Mouse (Mus musculus) MEL (cell line): ENCODE results near the gene Slc47a1. TPM values are rescaled to one million over a fixed set of nuclear protein-coding genes. Genes with fewer than 3 reads are reported as not detected.
A peak's percentile ranks its signal among the peaks of the same experiment; 100 is the strongest.
"Not testable (repeated sequence)": the region's sequence is repeated elsewhere in the genome, so short reads cannot be mapped to it uniquely, and the experiment has no call there.

Experiments used
- DNase-seq: peaks from one replicate; pipeline ENCODE4 v3.0.0; 2011; ENCODE audit warnings: low read depth, low spot score
- H3K27ac ChIP-seq: 2 replicates; pipeline ENCODE4 v1.5.1; 2012; ENCODE audit warnings: low read depth, mild to moderate bottlenecking, control low read depth, low read length, moderate library complexity; ENCODE audit not compliant: control insufficient read depth
- H3K27me3 ChIP-seq, 2 experiments: fragments of 150-350 bp in 1 of 2; sonication (generic) in 1 of 2; 2 replicates each; pipeline ENCODE4 v1.6.1; 2012; ENCODE audit warnings: low read length in 2 of 2, mild to moderate bottlenecking in 2 of 2, improper control_type of control experiment in 1 of 2, moderate library complexity in 1 of 2; ENCODE audit not compliant: insufficient read depth in 2 of 2, control insufficient read depth in 1 of 2
- H3K36me3 ChIP-seq, 2 experiments: 2 replicates each; pipeline ENCODE4 v1.6.1; 2012 to 2014; ENCODE audit warnings: low read length in 2 of 2, improper control_type of control experiment in 1 of 2, inconsistent platforms in 1 of 2, mild to moderate bottlenecking in 1 of 2; ENCODE audit not compliant: insufficient read depth in 2 of 2, control insufficient read depth in 1 of 2
- H3K4me1 ChIP-seq, 2 experiments: fragments of 150-350 bp in 1 of 2; sonication (generic) in 1 of 2; 2 replicates each; pipeline ENCODE4 v1.6.1; 2012; ENCODE audit warnings: low read length in 2 of 2, improper control_type of control experiment in 1 of 2, mild to moderate bottlenecking in 1 of 2; ENCODE audit not compliant: insufficient read depth in 2 of 2, control insufficient read depth in 1 of 2
- H3K4me3 ChIP-seq, 2 experiments: fragments of 150-350 bp in 1 of 2; sonication (generic) in 1 of 2; 2 replicates each; pipeline ENCODE4 v1.5.1; 2012; ENCODE audit warnings: low read depth in 2 of 2, low read length in 2 of 2, mild to moderate bottlenecking in 2 of 2, moderate library complexity in 2 of 2, control low read depth in 1 of 2, improper control_type of control experiment in 1 of 2; ENCODE audit not compliant: control insufficient read depth in 1 of 2, insufficient read depth in 1 of 2
- H3K79me2 ChIP-seq: 2 replicates; pipeline ENCODE4 v1.6.1; 2012; ENCODE audit warnings: mild to moderate bottlenecking, low read length, moderate library complexity; ENCODE audit not compliant: control insufficient read depth, poor library complexity, insufficient read depth
- H3K9ac ChIP-seq: 2 replicates; pipeline ENCODE4 v1.6.1; 2012; ENCODE audit warnings: low read depth, mild to moderate bottlenecking, control low read depth, low read length, moderate library complexity; ENCODE audit not compliant: control insufficient read depth, poor library complexity, severe bottlenecking
- H3K9me3 ChIP-seq: fragments of 150-350 bp; sonication (generic); replicated peaks from 2 replicates; pipeline ENCODE4 v1.6.1; 2012; ENCODE audit warnings: mild to moderate bottlenecking, low read length, improper control_type of control experiment, moderate library complexity; ENCODE audit not compliant: insufficient read depth
- CTCF ChIP-seq, 3 experiments: IDR thresholded peaks in 2 of 3; conservative IDR thresholded peaks in 1 of 3; 2 replicates each; pipeline ENCODE4 v1.5.1; 2011 to 2012; ENCODE audit warnings: low read length in 3 of 3, low read depth in 2 of 3, mild to moderate bottlenecking in 2 of 3, improper control_type of control experiment in 1 of 3, inconsistent platforms in 1 of 3, mixed read lengths in 1 of 3, moderate library complexity in 1 of 3; ENCODE audit not compliant: control insufficient read depth in 1 of 3, insufficient read depth in 1 of 3, poor library complexity in 1 of 3, severe bottlenecking in 1 of 3
- E2F4 ChIP-seq: IDR thresholded peaks from 2 replicates; pipeline ENCODE4 v1.6.1; 2011; ENCODE audit warnings: low read depth, low read length, improper control_type of control experiment, borderline replicate concordance
- ELF1 ChIP-seq: IDR thresholded peaks from 2 replicates; pipeline ENCODE4 v1.6.1; 2014; ENCODE audit warnings: low read depth, mild to moderate bottlenecking, inconsistent platforms, low read length, improper control_type of control experiment, moderate library complexity
- HCFC1 ChIP-seq: IDR thresholded peaks from 2 replicates; pipeline ENCODE4 v1.6.1; 2012; ENCODE audit warnings: low read depth, mild to moderate bottlenecking, inconsistent platforms, low read length, improper control_type of control experiment, moderate library complexity
- JUND ChIP-seq: IDR thresholded peaks from 2 replicates; pipeline ENCODE4 v1.6.1; 2011; ENCODE audit warnings: low read depth, mild to moderate bottlenecking, improper control_type of control experiment, low read length
- MAZ ChIP-seq: IDR thresholded peaks from 2 replicates; pipeline ENCODE4 v1.6.1; 2012; ENCODE audit warnings: low read depth, mild to moderate bottlenecking, inconsistent platforms, low read length, improper control_type of control experiment
- MXI1 ChIP-seq: IDR thresholded peaks from 2 replicates; pipeline ENCODE4 v1.6.1; 2011; ENCODE audit warnings: mild to moderate bottlenecking, low read depth, low read length, improper control_type of control experiment
- NRF1 ChIP-seq: IDR thresholded peaks from 2 replicates; pipeline ENCODE4 v1.6.1; 2014; ENCODE audit warnings: low read depth, mild to moderate bottlenecking, inconsistent platforms, low read length, improper control_type of control experiment, moderate library complexity; ENCODE audit not compliant: poor library complexity, insufficient read depth, severe bottlenecking
- POLR2A ChIP-seq, 2 experiments: IDR thresholded peaks; 2 replicates each; pipeline ENCODE4 v1.6.1; 2011 to 2012; ENCODE audit warnings: low read length in 2 of 2, mild to moderate bottlenecking in 2 of 2, control low read depth in 1 of 2, improper control_type of control experiment in 1 of 2, low read depth in 1 of 2, moderate library complexity in 1 of 2; ENCODE audit not compliant: control insufficient read depth in 1 of 2, insufficient read depth in 1 of 2, poor library complexity in 1 of 2
- SIN3A ChIP-seq: IDR thresholded peaks from 2 replicates; pipeline ENCODE4 v1.6.1; 2012; ENCODE audit warnings: low read length, improper control_type of control experiment, inconsistent platforms
- SMC3 ChIP-seq: IDR thresholded peaks from 2 replicates; pipeline ENCODE4 v1.6.1; 2011; ENCODE audit warnings: low read depth, low read length, improper control_type of control experiment
- USF1 ChIP-seq: IDR thresholded peaks from 2 replicates; pipeline ENCODE4 v1.6.1; 2014; ENCODE audit warnings: low read depth, mild to moderate bottlenecking, inconsistent platforms, low read length, improper control_type of control experiment, moderate library complexity
- ZC3H11A ChIP-seq: IDR thresholded peaks from 2 replicates; pipeline ENCODE4 v1.6.1; 2012; ENCODE audit warnings: low read depth, mild to moderate bottlenecking, inconsistent platforms, low read length, improper control_type of control experiment
- ZKSCAN1 ChIP-seq: IDR thresholded peaks from 2 replicates; pipeline ENCODE4 v1.6.1; 2012; ENCODE audit warnings: low read depth, mild to moderate bottlenecking, inconsistent platforms, low read length, improper control_type of control experiment, moderate library complexity
- polyA plus RNA-seq, 2 experiments: library from polyadenylated mRNA; stranded (reverse) in 1 of 2; unstranded in 1 of 2; fragments of >175 nt in 1 of 2; fragments of >200 nt in 1 of 2; gene quantifications; 2 replicates each; pipeline versions ENCODE4 v1.2.1 to v1.2.4; 2012; ENCODE audit warnings: low replicate concordance in 2 of 2, low read depth in 1 of 2; ENCODE audit not compliant: insufficient read length in 2 of 2, insufficient read depth in 1 of 2, missing spikeins in 1 of 2
- total RNA-seq: library from RNA; depleted of rRNA; stranded (reverse); fragments of 300-350 nt; gene quantifications from 2 replicates; pipeline ENCODE4 v1.2.3, GENCODE M21; 2012

Slc47a1 gene
- total and polyA plus RNA-seq, 3 experiments = 0.04 TPM; not detected in 2

- Histone ChIP-seq H3K4me3 (peak overlapping the region; percentile 31 to 45; a peak in 3 of 4 replicates), H3K9ac (peak overlapping the region; percentile 51), H3K4me1 (peaks cover 11 to 19% of the 10 kb centered on the region in 2 experiments; a peak in 3 of 4 replicates), H3K27ac (peak overlapping the region; percentile 32; the same call in 1 of the 2 replicates)
- H3K36me3 ChIP-seq, H3K27me3 ChIP-seq, H3K79me2 ChIP-seq, H3K9me3 ChIP-seq: not testable (repeated sequence)
- peak; percentile 60 for DNase-seq
- TF ChIP-seq SIN3A (peak; percentile 35; the same call in 1 of the 2 replicates), MXI1 (peak; percentile 21; the same call in 1 of the 2 replicates), SMC3 (peak; percentile 20; the same call in 1 of the 2 replicates), ELF1 (0 out of 2 replicates have a peak, but pooled peaks have one; percentile 27), NRF1 (peak; percentile 31; the same call in 1 of the 2 replicates), HCFC1 (peak; percentile 65), CTCF (IDR thresholded peaks at IDR 0.05 in 2 of 3, conservative IDR thresholded peaks at IDR 0.05 in 1 of 3; ENCODE audit: control insufficient read depth in 1 of 3, insufficient read depth in 1 of 3, low read depth in 2 of 3, low read length in 3 of 3, poor library complexity in 1 of 3, severe bottlenecking in 1 of 3) (peak in 2 of 3 experiments; percentile 9 to 13; a peak in 1 of 6 replicates)
Measured at GRCm38 (mm10) chr11:61304535-61304934, 73.6 kb downstream of the Slc47a1 start.

DNA sequence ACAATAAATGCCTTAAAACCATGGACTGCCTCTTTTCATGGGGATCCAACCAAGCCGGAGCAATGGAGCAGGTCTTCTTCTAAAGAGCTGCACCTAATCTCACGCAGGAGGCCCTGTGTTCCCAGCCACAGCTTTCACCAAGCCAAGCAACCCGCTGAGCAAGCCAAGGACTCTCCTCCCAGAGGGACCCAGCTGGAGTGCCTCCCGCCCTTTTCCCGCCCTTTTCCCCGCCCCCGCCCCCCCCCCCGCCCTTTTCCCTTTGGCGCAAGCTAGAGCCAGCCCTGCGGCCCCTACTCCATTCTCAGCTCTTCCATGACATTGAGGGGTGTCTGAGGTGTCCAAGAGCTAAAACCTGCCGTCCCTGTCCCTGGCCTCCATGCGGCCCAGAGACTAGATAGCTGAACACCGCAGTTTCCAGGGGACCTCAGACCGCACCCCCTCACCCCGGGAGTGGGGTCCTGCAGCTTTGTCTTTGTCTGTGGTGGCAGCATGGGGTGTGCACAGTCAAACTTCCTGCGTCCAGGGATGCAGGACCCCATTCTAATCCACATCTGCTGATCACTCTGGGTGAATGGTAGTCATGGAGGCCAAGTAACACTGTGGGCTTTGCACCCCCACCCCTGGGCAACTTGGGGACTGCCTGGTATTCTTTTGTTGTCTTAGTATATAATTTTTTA is 77.3 kb downstream of the Slc47a1 start:
- H3K9ac ChIP-seq = peak overlapping the region; percentile 20; the same call in 1 of the 2 replicates
- TF ChIP-seq ZC3H11A = no peak
- TF ChIP-seq USF1 = no peak
- TF ChIP-seq E2F4 = no peak
- TF ChIP-seq NRF1 = no peak
- TF ChIP-seq JUND = no peak
- no peak for TF ChIP-seq ELF1
- no peak for TF ChIP-seq SIN3A
- TF ChIP-seq ZKSCAN1 = no peak
- TF ChIP-seq MAZ = no peak
- no peak for TF ChIP-seq POLR2A (IDR thresholded peaks at IDR 0.05; ENCODE audit: control insufficient read depth in 1 of 2, insufficient read depth in 1 of 2, low read depth in 1 of 2, low read length in 2 of 2, poor library complexity in 1 of 2)
- H3K4me3 ChIP-seq = peak overlapping the region in 1 of 2 experiments; percentile 28; a peak in 1 of 4 replicates

More for the DNA sequence above, 77.3 kb downstream of the Slc47a1 start:
- H3K79me2 ChIP-seq = no peaks in the 10 kb centered on the region
- no peak overlapping the region for H3K27ac ChIP-seq
- H3K4me1 ChIP-seq = peaks cover 17 to 28% of the 10 kb centered on the region in 2 experiments; a peak in 3 of 4 replicates
- peaks cover 0 to 11% of the 10 kb centered on the region in 2 experiments; a peak in 2 of 4 replicates for H3K36me3 ChIP-seq
- no peaks in the 10 kb centered on the region for H3K9me3 ChIP-seq
- DNase-seq = no peak
- peaks cover 2 to 6% of the 10 kb centered on the region in 2 experiments; a peak in 2 of 4 replicates for H3K27me3 ChIP-seq
